Mouse (Mus musculus) gastrocnemius, adult 2 months (tissue): Measurements from ENCODE around the gene Wdfy1. TPM values are rescaled to one million over a fixed set of nuclear protein-coding genes. Genes with fewer than 3 reads are reported as not detected.

Experiments
- DNase-seq: peaks from one replicate; pipeline ENCODE4 v3.0.0; 2022
- H3K27ac ChIP-seq: fragments of 200-600 bp; 2 replicates; pipeline ENCODE4 v1.8.1; 2022; ENCODE audit warnings: mild to moderate bottlenecking
- H3K4me3 ChIP-seq: fragments of 200-600 bp; 2 replicates; pipeline ENCODE4 v1.8.1; 2022; ENCODE audit warnings: mild to moderate bottlenecking, moderate library complexity
- CTCF ChIP-seq: fragments of 200-600 bp; IDR thresholded peaks from 2 replicates; pipeline ENCODE4 v1.8.1; 2022; ENCODE audit warnings: antibody characterized with exemption, mild to moderate bottlenecking, moderate library complexity
- intact Hi-C: fragments of 180-260 bp; cut with DNase I; formaldehyde crosslinking; loops from one replicate; pipeline ENCODE4 v1.15.1; 2025
- total RNA-seq, 2 experiments: library from RNA; stranded (reverse); gene quantifications; 2 replicates each; pipeline ENCODE4 v1.2.3; 2021

The Wdfy1 gene
- total RNA-seq, 2 experiments from 2014 or later: 10.9 to 11.5 TPM

DNA sequence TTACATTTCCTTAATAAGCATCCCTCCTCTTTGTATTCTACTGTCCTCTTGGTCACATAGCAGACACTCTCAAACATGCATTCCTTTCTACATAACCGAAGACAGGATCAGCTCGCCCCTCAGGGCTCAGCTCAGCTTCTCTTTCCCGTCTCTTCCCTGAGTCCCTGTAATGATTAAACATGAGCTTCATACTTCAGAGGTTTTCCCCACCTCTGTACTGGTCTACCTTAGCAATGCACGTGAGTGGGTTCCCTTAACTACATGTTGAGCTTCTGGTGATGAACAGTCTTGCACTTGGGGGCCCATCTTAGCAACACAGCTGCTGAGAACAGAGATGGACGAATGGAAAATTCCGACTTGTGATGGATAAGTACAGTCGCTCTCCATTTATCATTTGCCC is 116.3 kb downstream of the Wdfy1 start:
- no peak for DNase-seq
- Histone ChIP-seq H3K4me3 (no peak overlapping the region), H3K27ac (no peak overlapping the region)
- TF ChIP-seq CTCF: no peak
- intact Hi-C loops: no loop called here

DNA sequence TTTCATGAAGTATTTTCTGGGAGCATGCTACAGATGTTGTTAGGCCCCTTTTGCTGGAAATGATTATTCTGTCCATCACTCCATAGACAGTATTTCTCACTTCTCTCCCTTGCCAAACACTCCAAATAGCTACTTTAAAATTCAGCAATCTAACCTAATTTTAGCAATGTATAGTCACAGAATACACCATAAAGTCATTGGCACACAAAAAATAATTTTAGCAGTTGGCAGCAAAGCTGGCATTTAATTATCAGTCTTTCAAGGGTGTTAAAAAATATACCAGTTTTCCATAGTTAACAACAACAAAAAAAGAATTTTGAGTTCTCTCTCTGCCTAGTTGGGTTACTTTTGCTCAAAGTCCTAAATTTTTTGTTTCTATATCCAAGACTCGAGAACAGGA is 118.5 kb downstream of the Wdfy1 start:
- DNase-seq: no peak
- no peak for TF ChIP-seq CTCF
- H3K4me3 ChIP-seq: no peak overlapping the region
- no peak overlapping the region for H3K27ac ChIP-seq
- intact Hi-C loops: no loop called here

DNA sequence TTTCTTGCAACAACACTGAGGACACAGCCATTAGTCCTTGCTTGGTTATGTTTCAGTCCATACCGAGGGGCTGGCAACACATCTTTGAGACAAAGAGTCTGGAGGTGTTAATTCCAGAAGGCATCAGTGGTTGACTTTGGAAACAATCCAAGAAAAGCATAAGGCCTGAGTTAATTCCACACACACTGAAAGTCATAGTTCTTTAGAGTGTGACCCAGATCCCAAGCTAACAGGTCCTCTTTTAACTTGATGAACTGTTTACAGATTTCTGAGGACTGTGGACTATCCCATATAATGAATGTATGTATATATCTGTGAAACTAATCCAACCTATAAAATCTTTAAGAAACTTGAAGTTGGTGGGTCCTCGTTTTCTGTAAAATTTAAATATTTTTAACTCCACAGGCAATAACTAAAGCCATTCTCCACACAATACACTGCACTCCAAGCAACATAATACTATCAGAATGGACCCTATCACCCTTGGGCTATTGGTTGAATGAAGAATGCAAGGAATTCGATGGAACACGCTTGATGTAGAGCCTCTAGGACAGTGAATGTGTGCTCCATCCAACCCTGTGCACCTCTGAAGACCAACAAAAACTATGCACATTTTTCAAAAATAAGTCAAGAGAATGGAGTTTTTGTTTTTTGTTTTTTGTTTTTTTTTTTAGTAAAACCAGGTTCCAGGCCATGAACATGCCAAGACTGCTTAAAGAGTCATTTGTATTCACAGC is 120.0 kb downstream of the Wdfy1 start:
- Histone ChIP-seq H3K27ac (no peak overlapping the region), H3K4me3 (no peak overlapping the region)
- TF ChIP-seq CTCF: no peak
- intact Hi-C loops: no loop called here
- no peak for DNase-seq

DNA sequence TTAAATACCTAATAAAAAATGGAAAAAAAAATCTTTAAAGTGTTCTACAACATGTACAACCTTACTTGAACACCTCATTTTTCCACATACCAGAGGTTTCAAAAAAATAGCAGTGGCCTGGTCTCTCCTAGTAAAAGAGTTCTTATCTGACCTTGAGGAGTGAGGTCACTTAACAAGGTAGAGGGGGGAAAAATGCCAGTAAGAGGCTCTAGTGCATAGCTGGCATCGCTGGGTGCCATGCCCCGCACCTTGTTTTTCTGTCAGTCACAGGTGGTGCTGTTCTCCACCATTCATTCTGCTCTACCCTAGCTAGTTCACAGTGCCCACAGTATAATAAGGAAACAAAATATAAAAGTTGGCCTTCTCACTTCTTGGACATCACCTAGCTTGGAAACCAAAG is 121.0 kb downstream of the Wdfy1 start:
- intact Hi-C loops: no loop called here
- TF ChIP-seq CTCF: no peak
- H3K27ac ChIP-seq: no peak overlapping the region
- H3K4me3 ChIP-seq: no peak overlapping the region
- no peak for DNase-seq

Other genes with a start within 250 kb of the Wdfy1 start
- gene Ap1s3, start 104.2 kb downstream of the Wdfy1 start, total RNA-seq: not detected
- gene Mrpl44, start 125 bp downstream of the Wdfy1 start, total RNA-seq: 10 to 100 TPM; 27.9 to 34.5 TPM
- 100 to 1,000 TPM in 1 of 2 experiments, 10 to 100 TPM in 1; 72.3 to 125 TPM for gene Serpine2, start 85.0 kb upstream of the Wdfy1 start, total RNA-seq